Mouse (Mus musculus) heart, adult 8-10 months (tissue): ENCODE measurements at regions not wholly inside any gene's neighbourhood (a gene's known extent, or its start where the extent isn't known, plus 50 kb on each side); places are given as distances from the start of the nearest gene placed in this dataset.

Experiments used
- DNase-seq: peaks from one replicate; pipeline ENCODE4 v3.0.0; 2022; ENCODE audit warnings: low spot score

DNA sequence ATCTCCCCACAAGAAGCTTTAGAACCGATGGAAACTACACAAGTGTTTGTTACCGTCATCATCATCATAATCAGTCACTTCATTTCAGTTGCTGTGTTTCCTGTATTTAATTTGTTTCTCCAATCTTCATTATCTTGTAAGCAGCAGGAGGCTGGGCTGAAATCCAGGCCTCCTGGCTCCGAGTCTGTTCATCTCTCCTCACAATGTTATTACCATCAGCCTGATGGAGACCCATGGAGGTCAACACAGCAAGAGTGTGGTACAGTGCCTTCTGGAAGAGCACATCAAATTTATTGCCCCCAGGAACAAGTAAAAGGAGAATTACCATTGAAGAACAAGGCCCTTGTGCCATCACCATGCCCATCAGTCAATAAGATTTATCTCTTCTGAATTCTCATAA, 576.3 kb upstream of the Cdh11 start:
- DNase-seq = no peak

DNA sequence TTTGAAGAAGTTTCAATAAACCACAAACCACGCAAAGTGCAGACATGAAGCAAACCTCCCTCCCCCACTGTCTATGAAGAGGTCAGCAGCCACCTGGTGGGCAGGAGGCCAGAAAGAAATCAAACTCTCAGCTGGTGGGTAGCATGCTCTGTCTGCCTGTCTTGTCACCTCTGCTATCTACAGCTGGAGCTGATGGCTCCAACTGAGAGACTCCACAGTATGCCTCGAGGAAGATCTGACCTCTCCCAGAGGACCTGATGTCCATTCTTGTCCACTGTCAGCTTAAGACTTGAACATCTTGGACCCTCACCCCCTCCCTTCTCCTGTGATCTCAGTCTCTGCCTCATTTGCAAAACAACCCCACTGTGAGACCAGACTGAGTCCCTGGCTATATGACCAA, 585.0 kb upstream of the Cdh11 start:
- no peak for DNase-seq

DNA sequence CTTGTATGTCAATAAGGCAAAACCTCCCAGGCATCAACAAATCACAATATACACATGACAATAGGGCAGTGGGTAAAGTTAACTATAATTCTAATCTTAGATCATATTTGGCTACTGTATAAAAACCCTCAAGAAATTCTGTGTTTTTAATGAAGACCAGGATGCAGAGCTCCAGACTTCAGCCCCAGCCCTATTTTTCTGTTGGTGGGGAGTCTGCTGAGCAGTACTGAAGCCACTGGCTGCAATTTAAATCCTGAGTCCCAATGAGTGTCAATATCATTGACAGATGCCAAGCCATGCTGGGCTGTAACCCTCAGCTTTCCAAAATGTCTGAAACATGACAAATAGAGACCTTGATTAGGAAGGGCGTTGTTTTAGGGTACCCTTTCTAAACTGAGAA, 587.6 kb upstream of the Cdh11 start:
- no peak for DNase-seq

DNA sequence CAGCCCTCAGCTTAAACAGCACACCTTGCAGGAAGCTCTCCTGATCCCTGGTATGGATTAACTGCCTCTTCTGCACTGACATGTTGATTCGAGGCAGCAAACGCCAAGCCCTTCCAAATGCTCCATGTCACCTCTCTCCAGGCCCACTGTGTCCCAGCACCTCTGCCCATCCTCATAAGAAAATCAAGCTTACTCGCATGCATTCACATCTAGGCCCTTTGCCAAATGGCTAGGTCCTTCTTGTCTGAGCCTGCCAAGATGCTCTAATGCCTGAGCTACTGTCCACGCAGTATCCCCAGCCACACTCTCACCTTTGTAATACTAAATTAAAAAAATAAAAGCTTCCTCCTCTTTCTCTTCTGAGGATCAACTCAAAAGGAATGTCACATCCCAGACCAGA, 588.7 kb upstream of the Cdh11 start:
- no peak for DNase-seq

DNA sequence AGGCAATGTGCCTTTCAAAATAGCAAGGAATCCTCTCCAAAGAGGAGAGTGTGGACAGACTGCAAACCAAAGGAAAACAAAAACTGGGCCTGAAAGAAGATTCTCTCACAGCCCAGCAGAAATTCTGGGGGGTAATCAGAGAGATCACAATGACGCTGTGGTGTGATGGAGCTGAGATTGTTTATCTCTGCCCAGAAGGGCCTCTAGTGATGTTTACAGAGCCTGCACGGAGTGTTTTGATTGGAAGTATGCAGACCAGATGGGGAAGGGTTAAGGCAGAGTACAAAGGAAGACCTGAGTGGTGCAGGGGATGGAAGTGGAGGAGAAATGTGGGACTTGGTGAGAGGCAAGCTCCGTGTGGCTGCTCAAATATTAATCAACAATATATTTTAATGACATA, 593.1 kb upstream of the Cdh11 start:
- no peak for DNase-seq

DNA sequence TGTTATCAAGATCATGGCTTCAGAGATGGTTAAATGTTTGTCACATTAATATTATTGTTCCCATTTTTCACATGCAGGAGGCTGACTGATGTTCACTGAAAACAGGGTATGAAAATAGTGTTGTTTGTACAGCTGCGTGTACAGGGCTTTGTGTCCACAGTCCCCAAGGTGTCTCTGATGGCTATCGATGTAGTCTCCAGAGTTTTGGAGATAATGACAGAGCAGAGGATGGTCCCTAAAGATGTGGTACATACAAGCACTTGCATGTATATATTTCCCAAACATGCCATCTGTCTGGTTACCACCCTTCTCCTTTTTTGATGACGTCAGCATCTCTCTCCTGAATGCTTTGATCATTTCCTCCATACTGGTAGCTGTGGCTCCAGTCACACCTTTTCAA, 596.1 kb upstream of the Cdh11 start:
- no peak for DNase-seq

DNA sequence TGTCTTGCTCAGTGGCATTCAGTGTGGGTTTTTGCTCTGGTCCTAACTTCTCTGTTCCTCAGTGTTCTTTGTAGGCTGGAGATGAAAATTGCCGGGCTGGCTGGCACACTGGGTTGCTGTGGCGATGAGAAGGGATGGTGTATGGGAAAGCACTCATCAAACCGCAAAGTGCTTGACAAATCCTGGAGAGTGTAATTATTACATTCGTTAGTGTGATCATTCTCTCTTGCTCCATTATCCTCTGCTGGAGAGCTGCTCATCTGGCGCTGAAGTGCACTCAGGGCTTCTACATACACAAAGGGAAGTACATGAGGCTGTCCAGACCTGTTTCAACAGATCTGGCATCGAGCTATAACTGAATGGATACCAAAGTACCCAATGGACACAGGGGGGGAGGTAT, 605.9 kb upstream of the Cdh11 start:
- no peak for DNase-seq

DNA sequence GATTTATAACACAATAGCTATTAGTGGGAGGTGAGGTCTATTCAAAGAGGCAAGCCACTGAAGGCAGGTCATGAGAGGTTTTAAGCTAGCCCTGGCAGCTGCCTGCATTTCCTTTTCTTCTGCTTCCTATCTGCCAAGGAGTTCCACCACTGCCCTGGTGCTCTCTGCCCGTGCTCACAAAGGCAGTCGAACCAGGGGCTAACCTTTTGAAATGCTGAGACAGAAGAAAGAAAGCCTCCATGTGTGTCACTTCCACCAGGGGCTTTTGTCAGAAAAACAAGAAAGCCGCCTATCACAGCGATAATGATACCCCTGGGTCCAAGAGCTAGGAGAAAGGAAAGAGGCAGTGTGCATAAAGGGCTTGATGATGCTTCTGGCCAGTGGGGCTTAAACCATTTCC, 609.9 kb upstream of the Cdh11 start:
- DNase-seq = no peak

DNA sequence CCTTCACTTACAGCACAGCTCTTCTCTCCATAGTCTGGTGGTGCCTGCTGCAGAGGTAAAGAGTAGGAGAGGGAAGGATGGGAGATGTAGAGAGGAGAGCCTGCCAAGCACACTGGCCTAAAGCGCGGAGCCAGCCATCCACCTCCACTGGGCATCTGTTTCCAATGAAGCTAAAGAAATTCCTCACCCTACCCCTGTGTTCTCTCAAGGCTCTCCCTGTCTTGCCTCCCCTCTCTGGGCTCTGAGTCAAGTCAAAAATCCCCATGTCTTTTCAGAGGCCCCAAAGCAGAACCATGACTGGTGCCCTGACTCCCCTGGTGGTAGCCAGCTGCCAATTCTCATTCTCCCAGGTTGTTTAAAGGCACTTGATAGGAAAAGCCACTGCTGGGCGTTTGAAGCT, 612.7 kb upstream of the Cdh11 start:
- DNase-seq = no peak

DNA sequence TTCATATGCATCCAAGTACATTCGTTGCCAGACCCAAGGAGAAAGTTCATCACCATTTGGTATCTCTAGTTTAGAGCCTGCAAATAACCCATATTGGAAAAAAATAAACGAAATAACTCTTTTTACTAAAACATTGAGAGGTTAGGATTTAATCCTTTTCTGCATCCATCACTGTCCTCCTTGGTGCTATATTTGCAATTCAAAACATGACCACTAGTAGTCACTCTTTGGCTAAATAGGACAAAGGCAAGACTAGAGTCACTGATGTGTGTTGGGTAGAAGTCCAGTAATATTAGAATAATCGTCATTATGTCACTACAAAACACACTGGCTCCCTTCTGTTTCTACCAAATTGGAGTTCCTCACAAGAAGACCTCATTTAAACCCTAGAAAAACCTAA, 614.0 kb upstream of the Cdh11 start:
- DNase-seq = no peak

DNA sequence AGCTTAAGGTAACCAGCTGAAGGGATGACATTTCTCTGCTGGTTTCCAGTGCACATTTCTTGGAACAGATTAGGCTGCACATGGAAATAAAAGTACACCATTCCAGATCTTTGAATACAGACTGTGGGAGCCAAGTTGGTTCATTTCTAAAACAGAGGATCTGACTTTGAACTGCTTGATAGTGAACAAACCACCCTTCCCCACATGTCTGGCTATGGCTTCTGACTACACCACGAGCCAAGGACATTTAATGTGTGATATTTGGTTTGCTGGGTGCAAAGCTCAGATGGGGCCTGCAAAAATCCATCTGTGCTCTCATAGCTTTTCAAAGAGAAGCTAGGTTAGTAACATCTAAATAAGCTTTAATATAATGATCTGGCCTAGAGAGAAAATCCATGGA, 614.7 kb upstream of the Cdh11 start:
- DNase-seq = no peak

DNA sequence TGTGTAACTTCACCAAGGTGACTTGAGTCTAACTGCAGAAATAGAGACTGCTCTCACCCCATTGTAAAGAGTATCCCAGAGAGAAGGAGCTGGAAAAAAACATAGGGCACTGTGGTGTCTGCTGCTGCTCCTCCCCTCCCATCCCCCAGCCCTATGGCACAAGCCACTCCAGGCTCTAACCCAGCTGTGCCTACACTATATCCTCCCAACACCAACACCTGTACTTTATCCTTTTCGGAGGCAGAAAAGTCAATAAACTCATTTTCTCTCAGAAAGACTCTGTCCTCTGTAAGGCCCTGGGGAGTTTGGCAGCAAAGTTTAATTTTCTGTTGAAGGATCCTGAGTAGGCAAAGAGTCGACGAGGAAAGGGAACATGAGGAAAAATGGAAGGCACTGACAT, 617.3 kb upstream of the Cdh11 start:
- no peak for DNase-seq

DNA sequence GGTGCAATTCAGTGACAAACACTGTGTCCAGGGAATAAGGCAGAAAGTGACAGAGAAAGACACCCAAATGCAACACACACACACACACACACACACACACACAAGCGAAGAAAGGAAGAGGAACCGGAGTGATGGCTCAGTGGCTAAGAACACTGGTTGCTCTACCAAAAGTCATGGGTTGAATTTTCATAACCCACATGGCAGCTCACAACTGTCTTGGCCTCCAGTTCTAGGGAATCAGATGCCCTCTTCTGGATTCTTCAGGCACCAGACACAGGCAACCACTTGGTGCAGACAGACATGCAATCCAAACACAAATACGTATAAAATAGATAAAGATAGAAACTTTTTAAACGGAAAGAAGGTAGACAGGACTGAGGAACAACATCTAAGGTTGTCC, 618.4 kb upstream of the Cdh11 start:
- no peak for DNase-seq

DNA sequence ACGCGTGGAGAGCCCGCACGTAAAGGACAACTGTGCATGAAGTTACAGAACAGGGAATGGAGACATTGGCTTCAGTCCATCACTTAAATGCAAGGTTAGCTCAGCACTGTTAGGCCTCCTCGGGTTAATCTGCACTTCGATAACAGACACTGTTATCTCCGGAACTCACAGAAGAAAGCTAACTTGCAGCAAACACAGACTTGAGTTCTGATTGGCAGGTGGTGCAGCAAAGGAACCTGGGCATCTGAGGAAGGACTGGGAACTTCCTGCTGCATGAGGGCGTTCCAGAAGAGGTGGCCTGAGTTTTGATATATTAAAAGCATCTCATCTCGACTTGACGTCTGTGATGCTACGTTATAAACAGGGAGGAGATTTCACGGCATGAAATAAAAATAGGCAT, 620.3 kb upstream of the Cdh11 start:
- DNase-seq = no peak

DNA sequence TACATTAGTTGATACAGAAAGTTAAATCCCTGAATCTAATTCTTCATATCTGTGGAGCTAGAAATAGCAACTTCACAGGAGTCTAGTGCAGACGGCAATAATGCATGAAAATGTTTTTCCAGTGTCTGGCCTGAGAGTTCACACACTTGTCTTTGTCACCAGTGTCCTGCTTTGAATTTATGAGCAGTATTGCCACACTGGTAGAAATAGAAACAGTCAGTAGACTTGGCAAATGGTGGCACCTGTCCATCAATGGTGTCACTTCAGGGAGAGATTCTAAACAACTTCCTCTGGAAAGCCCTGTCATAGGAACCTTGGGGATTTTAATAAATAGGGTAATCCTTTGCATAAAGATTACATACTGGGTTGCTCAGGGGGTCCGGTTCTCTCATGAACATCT, 621.5 kb upstream of the Cdh11 start:
- DNase-seq = no peak

DNA sequence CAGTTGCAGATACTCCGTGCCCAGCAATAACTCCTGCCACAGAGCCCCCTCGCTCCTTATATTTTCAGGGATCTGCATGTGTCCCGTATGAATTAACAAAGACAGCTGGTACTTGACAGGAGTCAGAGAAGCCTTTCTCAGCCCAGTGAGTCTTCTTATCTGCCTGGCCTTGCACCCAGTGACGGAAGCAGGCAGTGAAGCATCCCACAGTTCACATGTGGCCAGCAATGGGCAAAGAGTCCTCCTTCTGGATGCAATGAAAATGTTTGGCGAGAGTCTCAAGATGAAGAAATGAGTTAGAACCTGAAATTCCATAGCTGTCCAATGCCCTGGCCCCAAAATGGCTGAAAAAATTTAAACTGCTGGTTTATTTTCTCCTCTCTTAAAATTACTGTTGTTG, 622.2 kb upstream of the Cdh11 start:
- no peak for DNase-seq

DNA sequence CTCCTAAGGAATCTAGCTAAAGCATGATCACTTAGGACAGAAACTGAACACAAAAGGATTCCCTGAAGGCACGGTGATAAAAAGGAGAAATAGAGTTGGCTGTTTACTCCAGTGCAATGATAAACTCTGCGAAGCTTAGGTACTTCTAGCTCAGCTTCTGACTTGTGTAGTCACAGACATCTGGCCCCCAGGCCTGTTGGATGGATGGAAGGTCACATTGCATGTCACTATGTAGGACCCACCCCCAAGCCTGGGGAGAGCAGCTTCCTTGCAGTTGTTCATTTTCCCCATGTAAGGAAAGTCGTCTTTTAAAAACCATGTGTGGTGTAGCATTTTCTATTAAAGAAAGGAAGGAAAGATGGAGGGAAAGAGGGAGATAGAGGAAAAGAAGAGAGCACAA, 623.0 kb upstream of the Cdh11 start:
- no peak for DNase-seq

DNA sequence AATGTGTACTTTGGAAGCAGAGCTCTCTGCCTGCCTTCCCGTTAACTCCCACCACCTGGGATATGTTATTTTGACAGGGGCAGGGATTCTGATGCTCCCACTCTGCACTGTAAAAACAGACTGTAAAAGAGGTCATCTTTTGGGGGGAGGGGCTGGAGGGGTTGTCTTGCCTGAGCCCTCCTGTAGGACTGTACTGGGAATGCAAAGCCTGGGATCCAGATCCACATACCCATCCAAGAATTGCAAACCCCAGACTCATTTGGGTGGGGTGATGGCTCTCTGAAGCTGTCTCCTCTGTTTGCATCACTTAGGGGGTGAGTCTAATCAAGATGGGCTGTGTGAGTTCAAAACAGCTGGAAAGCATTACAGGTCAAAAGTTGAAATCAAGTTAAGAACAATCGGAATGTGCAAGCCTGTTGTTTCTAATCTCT, 623.7 kb upstream of the Cdh11 start:
- peak; percentile 6 for DNase-seq

DNA sequence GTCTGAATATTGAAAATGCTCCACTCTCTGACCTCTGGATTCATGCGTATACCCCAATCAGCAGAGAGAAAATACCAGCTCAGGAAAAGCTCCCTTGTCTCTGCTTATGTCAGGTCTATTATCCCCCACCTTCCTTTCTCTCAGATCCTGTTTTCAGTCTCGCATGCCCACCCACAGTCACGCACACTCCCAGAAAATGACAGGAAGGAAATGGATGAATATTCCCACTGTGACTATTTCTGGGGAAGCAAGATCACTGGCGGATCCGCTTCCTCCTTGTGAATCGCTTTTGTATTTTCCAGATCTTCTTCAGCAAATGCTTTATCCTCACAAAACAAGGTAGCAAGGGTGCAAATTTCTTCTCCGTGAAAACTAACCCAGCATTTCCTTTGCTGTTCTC, 627.3 kb upstream of the Cdh11 start:
- DNase-seq = no peak

DNA sequence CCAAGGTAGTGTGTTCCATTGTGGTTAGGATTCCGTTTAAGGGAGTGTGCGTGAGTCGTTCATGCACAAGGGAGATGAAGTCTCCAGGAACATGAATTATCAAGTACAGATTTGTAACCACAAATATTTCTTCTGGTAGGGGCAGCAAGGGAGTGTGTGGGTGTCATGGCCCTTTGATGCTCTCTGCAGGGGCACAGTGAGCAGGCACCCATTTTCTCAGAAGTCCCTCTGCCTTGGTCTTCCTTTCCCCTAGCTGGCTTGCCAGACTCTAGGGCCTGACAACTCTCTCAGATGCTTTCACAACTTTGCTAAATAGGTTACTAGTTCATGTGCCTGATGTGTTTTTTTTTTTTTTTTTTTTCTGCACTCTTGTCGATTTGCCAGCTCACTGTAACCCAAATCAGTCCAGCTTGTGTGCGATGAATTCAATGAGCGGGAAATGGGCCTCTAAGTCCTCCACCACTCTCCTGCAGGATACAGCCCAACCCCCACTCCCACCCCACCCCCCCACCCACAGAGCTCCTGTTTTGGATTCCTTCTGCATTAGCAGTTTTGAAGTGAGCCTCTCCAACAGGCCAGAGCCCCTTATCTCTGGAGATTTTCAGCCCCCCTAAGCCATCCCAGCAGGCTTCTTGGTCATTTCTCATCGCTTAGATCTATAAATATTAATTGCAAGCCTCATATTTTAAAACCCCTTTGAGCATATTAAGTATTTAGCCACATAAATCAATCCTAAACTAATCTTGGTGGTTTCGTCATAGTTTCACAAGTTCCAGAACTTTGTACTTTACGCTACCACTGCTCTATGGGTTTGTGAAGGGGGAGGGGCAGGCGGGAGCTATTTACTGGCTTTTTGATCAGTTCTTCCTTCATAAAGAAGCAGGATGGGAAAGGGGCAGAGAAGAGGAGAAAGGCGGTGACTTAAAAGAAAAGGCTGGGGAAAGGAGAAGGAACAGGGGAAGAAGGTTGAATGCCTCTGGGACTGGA, 628.4 kb upstream of the Cdh11 start:
- no peak for DNase-seq

DNA sequence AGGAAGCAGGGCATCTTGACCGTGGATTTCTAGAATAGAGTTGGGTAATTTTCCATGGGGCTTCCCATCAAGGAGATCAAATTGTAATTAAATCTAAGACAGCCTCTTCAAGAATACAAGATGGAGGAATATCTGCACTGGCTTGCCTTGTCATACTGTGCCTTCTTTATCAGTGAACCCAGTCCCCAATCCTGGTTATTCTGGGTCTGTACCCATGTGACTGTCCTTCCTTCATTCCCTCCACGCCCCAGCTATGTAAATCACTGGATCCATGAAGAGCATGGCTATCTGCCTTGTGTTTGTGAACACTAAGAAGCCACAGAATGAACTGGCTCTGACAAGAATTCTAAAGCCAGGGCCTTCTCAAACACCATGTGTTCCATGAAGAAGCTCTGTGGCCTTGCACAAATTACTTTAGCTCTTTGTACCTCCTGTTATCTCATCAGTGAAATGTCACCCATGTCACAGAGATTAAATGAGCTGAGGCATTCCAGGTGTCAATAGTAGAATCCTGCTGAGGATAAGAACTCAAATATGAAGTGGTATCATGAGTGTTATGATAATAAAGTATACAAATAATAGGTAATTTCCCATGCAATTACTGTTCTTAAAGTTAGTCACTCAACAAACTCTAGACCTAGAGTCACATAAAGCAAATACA, 637.0 kb upstream of the Cdh11 start:
- DNase-seq = no peak

DNA sequence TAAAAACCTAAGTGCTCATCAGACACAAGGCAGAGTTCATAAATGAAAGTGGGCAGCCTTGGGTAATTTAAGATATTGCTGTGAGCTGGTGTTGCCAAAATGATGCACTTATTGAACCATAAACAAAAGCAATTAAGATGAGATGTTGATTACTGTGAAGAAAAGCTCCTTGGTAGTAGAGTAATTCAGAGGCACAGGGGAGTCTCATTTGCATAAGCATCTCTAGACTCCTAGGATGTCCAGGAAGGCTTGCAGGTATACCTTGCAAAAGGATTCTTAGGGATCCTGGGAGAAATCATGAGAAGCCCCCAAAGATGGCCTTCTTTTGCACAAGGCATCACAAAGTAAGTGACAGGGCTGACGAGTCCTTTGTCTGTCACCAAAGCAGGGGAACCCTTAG, 640.5 kb upstream of the Cdh11 start:
- no peak for DNase-seq

DNA sequence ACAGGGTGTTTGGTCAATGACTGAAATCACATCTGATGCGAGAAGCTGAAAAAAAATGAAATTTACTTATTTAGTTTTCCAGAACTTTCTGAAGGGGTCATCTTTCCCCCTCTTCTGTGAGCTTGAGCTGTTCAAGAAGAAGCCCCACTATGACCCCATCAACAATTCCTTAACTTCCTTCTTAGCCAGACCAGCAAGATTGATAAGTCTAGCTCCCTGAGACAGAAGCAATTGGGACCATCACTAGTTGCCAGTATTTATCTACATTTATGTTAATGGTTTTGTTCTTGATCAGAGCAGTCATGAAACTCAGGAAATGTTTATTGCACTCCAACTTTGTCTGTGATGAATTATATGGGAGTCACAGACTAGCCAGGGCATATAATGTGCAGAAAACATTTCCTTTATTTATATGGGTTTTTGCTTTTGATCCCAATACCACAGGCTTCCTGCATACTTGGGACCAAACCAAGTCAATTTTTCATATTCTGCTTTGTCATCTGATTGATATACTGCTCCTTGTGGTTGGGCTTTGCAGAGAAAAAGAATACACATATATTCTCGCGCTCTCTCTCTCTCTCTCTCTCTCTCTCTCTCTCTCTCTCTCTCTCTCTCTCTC, 645.5 kb upstream of the Cdh11 start:
- DNase-seq = no peak
